Mouse (Mus musculus) mesoderm, embryonic 11.5 days (tissue): ENCODE data around the gene Mrpl52.
A peak's percentile ranks its signal among the peaks of the same experiment; 100 is the strongest.

Experiments
- DNase-seq: peaks from one replicate; pipeline ENCODE4 v3.0.0-alpha.2; 2012; ENCODE audit warnings: low read depth, low spot score

The Mrpl52 gene

GRCm38 (mm10) chr14:54426689-54427398 lies at the start of gene Mrpl52:
Mrpl52 (plus strand) TSS chr14:54426909.
- DNase-seq: peak; percentile 95

GRCm38 (mm10) chr14:54377166-54377565 lies 49.5 kb upstream of the Mrpl52 start:
- DNase-seq: no peak

- no peak for DNase-seq
Observed at GRCm38 (mm10) chr14:54379571-54379970, 47.1 kb upstream of the Mrpl52 start.

GRCm38 (mm10) chr14:54380616-54381015 lies 46.1 kb upstream of the Mrpl52 start:
- DNase-seq: no peak

GRCm38 (mm10) chr14:54381816-54382215 lies 44.9 kb upstream of the Mrpl52 start:
- DNase-seq: no peak

- no peak for DNase-seq
Observed at GRCm38 (mm10) chr14:54382641-54383040, 44.1 kb upstream of the Mrpl52 start.

GRCm38 (mm10) chr14:54383355-54383771 lies 43.3 kb upstream of the Mrpl52 start:
- no peak for DNase-seq

GRCm38 (mm10) chr14:54384396-54384795 lies 42.3 kb upstream of the Mrpl52 start:
- no peak for DNase-seq

GRCm38 (mm10) chr14:54385968-54386618 lies 40.6 kb upstream of the Mrpl52 start:
- no peak for DNase-seq

GRCm38 (mm10) chr14:54387546-54387945 lies 39.2 kb upstream of the Mrpl52 start:
- DNase-seq: peak; percentile 64

- DNase-seq: no peak
Observed at GRCm38 (mm10) chr14:54390843-54391242, 35.9 kb upstream of the Mrpl52 start.

GRCm38 (mm10) chr14:54393794-54394193 lies 32.9 kb upstream of the Mrpl52 start:
- no peak for DNase-seq

- no peak for DNase-seq
Observed at GRCm38 (mm10) chr14:54394309-54394708, 32.4 kb upstream of the Mrpl52 start.

- DNase-seq: no peak
Observed at GRCm38 (mm10) chr14:54396685-54397084, 30.0 kb upstream of the Mrpl52 start.

GRCm38 (mm10) chr14:54397872-54398527 lies 28.7 kb upstream of the Mrpl52 start:
- no peak for DNase-seq

GRCm38 (mm10) chr14:54398528-54398916 lies 28.2 kb upstream of the Mrpl52 start:
- no peak for DNase-seq

GRCm38 (mm10) chr14:54398921-54399382 lies 27.8 kb upstream of the Mrpl52 start:
- no peak for DNase-seq

- no peak for DNase-seq
Observed at GRCm38 (mm10) chr14:54401723-54402122, 25.0 kb upstream of the Mrpl52 start.

- DNase-seq: no peak
Observed at GRCm38 (mm10) chr14:54408336-54409056, 18.2 kb upstream of the Mrpl52 start.

- DNase-seq: no peak
Observed at GRCm38 (mm10) chr14:54409057-54409645, 17.6 kb upstream of the Mrpl52 start.

GRCm38 (mm10) chr14:54409980-54410810 lies 16.5 kb upstream of the Mrpl52 start:
- no peak for DNase-seq
